Mouse (Mus musculus): ENCODE measurements around the gene Tbc1d22a.

GRCm38 (mm10) chr15:86253411-86253810 lies 39.2 kb downstream of the Tbc1d22a start:
- TF ChIP-seq POLR2A (IDR thresholded peaks at IDR 0.05; ENCODE audit: insufficient read length, low read depth) (no peak), TCF12 (IDR thresholded peaks at IDR 0.05; ENCODE audit: insufficient read depth, poor library complexity, severe bottlenecking) (no peak), MYOG (IDR thresholded peaks at IDR 0.05; ENCODE audit: control insufficient read depth in 1 of 3, insufficient read depth in 1 of 3, insufficient read length in 2 of 3, low read depth in 2 of 3) (no peak), CEBPB (IDR thresholded peaks at IDR 0.05; ENCODE audit: insufficient read depth, poor library complexity, severe bottlenecking) (no peak), POLR2AphosphoS2 (IDR thresholded peaks at IDR 0.05; ENCODE audit: insufficient read length, low read depth) (no peak), USF1 (IDR thresholded peaks at IDR 0.05; ENCODE audit: low read depth) (no peak), MAX (IDR thresholded peaks at IDR 0.05; ENCODE audit: low read depth) (no peak), MYOD1 (IDR thresholded peaks at IDR 0.05; ENCODE audit: control insufficient read depth in 1 of 3, insufficient read length in 2 of 3, low read depth in 2 of 3) (no peak)
